Mouse (Mus musculus) E14TG2a.4 (cell line): ENCODE data around the gene Atp7b.

Experiments
- H3K27me3 ChIP-seq: 2 replicates; pipeline ENCODE4 v1.6.1; 2014; ENCODE audit warnings: low read length, control low read depth; ENCODE audit not compliant: insufficient read depth
- H3K36me3 ChIP-seq: 2 replicates; pipeline ENCODE4 v1.6.1; 2014; ENCODE audit warnings: low read length, control low read depth; ENCODE audit not compliant: insufficient read depth
- H3K4me1 ChIP-seq: replicated peaks from 2 replicates; pipeline ENCODE4 v1.6.1; 2014; ENCODE audit warnings: low read depth, low read length, control low read depth
- H3K4me3 ChIP-seq: replicated peaks from 2 replicates; pipeline ENCODE4 v1.5.1; 2014; ENCODE audit warnings: mild to moderate bottlenecking, low read length
- H3K9me3 ChIP-seq: 2 replicates; pipeline ENCODE4 v1.6.1; 2014; ENCODE audit warnings: low read length, control low read depth
- CTCF ChIP-seq: conservative IDR thresholded peaks from 2 replicates; pipeline ENCODE4 v1.5.1; 2014; ENCODE audit warnings: low read length
- NANOG ChIP-seq: IDR thresholded peaks from 2 replicates; pipeline ENCODE4 v1.6.1; 2014; ENCODE audit warnings: borderline replicate concordance, low read length, mixed read lengths
- POU5F1 ChIP-seq: IDR thresholded peaks from 2 replicates; pipeline ENCODE4 v1.6.1; 2014; ENCODE audit warnings: low read length, borderline replicate concordance

Gene Atp7b

DNA sequence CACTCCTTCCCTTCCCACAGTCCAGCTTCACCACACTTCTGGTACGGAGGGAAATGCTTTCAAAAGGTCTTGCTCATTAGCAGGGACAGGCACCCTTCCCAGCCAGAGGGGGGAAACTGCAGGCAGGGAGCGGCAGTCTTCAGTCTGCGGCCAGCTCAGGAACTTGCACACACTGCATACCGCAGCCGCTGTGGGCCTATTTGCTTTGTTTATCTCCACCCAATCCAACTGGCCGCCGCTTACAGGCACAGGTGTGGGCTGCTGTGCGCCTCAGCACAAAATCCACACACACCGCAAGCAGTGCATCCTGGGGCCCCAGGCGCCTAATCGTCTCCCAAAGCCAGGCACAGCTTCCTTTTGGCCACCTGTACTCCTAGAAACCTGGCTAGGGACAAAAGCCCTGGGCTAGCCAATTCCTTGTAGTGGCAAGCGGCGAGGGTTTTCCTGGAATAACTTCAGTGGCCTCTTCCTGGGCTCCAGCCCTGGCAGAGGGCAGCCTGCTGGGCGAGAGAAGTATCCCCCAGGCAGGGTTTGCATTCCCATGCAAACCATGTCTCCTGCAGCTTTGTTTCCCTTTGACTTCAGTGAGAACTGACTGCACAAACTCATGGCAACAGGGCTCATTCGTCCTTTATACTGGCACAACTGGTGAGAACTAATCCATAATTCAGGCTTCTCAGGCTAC lies 20.5 kb downstream of the Atp7b start:
- H3K4me1 ChIP-seq, result peaks cover 23% of the 10 kb centered on the region
- TF ChIP-seq POU5F1, result no peak
- no peak for TF ChIP-seq CTCF
- no peak for TF ChIP-seq NANOG

DNA sequence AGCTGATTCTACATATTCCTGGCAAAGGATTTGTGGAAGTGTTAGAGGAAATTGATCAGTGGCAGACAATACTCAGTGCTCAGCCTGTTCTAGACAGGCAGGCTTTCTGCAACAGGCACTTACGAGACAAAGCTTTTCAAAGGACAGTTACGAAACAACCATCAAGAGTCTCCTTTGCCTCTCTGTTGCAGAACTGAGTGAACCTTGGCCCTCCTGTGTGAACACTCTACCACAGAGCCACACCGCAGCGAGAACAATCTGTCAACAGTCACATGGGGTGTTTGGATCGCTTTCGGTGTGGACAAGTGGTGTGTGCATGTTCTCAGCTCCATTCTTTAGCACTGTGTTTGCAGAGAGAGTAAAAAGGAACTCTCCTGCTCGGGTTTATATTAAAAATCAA lies 23.1 kb downstream of the Atp7b start:
- no peaks in the 10 kb centered on the region for H3K9me3 ChIP-seq
- peaks cover 13% of the 10 kb centered on the region for H3K4me1 ChIP-seq
- TF ChIP-seq POU5F1 (no peak), CTCF (no peak), NANOG (no peak)
- H3K27me3 ChIP-seq, result peaks cover 16% of the 10 kb centered on the region
- H3K4me3 ChIP-seq, result no peak overlapping the region
- H3K36me3 ChIP-seq, result no peaks in the 10 kb centered on the region

More for the DNA sequence above, 20.5 kb downstream of the Atp7b start:
- H3K9me3 ChIP-seq, result no peaks in the 10 kb centered on the region
- peaks cover 16% of the 10 kb centered on the region for H3K27me3 ChIP-seq
- H3K36me3 ChIP-seq, result no peaks in the 10 kb centered on the region
- peak overlapping the region; percentile 67 for H3K4me3 ChIP-seq

DNA sequence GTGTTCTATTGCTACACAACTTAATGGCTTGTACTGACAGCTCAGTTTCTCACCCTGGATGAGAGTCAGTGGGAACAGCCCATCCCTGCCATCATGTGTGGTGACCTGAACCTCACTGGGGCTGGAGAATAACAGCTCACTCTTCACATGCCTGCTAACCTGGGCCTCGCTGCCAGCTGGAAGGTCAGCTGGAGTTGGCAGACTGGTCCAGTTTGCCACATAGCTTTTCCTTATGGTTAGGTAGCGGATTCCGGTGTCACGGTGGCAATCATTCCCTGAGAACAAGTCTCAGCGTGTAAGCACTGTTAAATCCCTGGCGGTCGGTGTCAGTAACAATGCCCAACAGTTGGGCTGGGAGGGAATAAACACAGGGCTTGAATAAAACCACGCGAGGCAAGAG lies 24.0 kb downstream of the Atp7b start:
- TF ChIP-seq CTCF, result no peak
- no peak for TF ChIP-seq NANOG
- no peak for TF ChIP-seq POU5F1
- Histone ChIP-seq H3K27me3 (peaks cover 16% of the 10 kb centered on the region), H3K36me3 (no peaks in the 10 kb centered on the region), H3K4me3 (no peak overlapping the region), H3K9me3 (no peaks in the 10 kb centered on the region), H3K4me1 (peaks cover 13% of the 10 kb centered on the region)

DNA sequence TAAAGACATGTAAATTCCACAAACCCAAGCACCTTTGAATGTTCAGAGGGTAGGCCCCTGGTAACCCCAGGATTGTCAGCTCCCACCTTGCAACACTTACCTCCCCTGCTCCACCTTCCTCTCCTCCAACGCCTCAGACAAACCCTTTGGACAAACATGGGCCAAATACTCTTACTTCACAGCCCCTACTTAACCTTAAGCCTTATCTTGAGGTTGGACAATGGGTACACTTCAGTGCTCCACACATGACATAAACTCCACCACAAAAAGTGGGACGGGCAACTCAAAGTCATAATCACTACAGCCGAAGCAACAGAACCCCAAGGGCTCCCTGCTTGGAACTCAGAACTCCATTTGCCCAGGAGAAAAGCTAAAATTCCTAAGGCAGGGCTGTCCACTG lies 29.1 kb downstream of the Atp7b start:
- 0 out of 2 replicates have a peak, but pooled peaks cover 3% of the 10 kb centered on the region for H3K27me3 ChIP-seq
- H3K9me3 ChIP-seq, result peaks cover 7% of the 10 kb centered on the region
- H3K36me3 ChIP-seq, result no peaks in the 10 kb centered on the region
- no peak overlapping the region for H3K4me3 ChIP-seq
- H3K4me1 ChIP-seq, result no peaks in the 10 kb centered on the region
- TF ChIP-seq CTCF (no peak), POU5F1 (no peak), NANOG (no peak)

DNA sequence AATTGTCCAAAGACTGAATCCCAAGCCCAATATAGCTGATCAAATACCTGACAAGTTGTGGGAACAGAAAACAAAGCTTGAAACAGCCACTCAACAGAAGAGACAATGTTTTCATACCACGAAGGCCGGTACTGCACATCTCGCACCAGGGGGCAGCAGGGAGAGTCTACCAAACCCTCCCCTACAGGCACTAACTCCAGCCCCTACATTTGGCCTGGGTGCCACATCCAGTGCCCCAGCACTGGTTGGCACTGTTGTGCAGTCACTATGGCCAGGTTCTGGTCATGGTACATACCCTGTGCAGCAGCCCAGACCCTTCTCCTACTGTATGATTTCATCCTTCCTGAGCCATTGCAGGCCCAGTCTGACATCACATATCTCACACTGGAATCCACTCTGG lies 31.1 kb downstream of the Atp7b start:
- Histone ChIP-seq H3K36me3 (no peaks in the 10 kb centered on the region), H3K27me3 (0 out of 2 replicates have a peak, but pooled peaks cover 4% of the 10 kb centered on the region), H3K4me3 (no peak overlapping the region), H3K9me3 (peaks cover 7% of the 10 kb centered on the region), H3K4me1 (no peaks in the 10 kb centered on the region)
- TF ChIP-seq POU5F1, result no peak
- 0 out of 2 replicates have a peak, but pooled peaks have one; percentile 11 for TF ChIP-seq CTCF

DNA sequence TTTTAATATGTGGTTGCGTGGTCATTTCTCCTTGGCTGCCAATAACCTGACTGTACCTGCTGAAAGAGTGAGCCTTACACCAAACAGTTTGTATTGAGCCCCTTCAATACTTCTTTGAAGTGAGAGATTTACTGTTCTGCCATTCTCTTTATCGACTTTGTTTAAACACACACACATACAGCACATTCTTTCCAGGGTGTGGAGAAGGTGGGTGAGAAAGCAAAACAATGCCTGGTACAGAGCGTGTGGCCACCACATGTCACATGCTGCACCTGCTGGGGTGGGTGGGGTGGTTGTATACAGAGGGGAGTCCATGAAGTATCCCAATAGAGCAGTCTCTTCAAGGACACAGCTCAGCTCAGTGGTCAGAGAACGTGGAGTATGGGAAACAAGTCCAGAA lies 34.9 kb downstream of the Atp7b start:
- Histone ChIP-seq H3K27me3 (0 out of 2 replicates have a peak, but pooled peaks cover 4% of the 10 kb centered on the region), H3K9me3 (peaks cover 7% of the 10 kb centered on the region), H3K4me1 (no peaks in the 10 kb centered on the region), H3K4me3 (no peak overlapping the region), H3K36me3 (no peaks in the 10 kb centered on the region)
- TF ChIP-seq POU5F1 (no peak), CTCF (no peak), NANOG (no peak)

DNA sequence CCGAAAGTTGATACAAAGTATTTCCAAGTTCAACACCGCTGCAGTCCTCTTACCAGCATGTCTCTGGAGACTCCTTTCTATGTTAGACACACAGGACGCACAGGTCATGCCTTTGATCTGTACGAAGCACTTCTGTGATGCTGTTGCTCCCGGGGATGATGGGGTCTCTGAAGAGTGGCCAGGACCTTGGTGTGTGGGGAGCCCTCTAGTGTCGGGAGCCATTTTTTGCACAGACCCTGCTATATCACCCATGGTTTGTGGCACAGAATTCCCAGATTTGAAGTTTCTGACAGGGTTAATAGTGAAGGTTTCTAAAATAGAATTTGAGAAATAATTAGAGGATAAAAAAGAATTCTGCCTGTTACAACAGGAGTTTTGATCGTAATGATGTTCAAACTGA lies 37.9 kb downstream of the Atp7b start:
- no peaks in the 10 kb centered on the region for H3K36me3 ChIP-seq
- 0 out of 2 replicates have a peak, but pooled peaks cover 4% of the 10 kb centered on the region for H3K27me3 ChIP-seq
- H3K9me3 ChIP-seq, result no peaks in the 10 kb centered on the region
- TF ChIP-seq NANOG, result no peak
- peak; percentile 34 for TF ChIP-seq CTCF
- no peak for TF ChIP-seq POU5F1
- no peaks in the 10 kb centered on the region for H3K4me1 ChIP-seq
- H3K4me3 ChIP-seq, result no peak overlapping the region

DNA sequence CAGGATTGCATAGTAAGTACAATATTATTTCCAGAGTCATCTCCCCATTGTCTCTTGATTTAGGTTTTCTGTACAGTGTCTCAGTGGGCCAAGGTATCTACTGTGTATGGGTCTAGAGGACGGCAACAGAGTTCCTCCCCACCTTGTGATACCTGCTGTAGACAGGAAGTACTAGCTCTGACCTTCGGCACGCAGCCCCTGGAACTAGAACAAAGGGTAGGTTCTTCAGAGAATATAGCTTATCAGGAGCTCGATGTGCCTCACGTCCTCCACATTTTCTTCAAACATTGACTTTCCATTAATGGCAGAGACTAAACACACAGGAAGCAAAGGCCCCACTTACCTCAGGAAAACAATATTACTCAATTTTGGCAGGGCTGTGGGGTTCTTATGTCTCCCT lies 40.6 kb downstream of the Atp7b start:
- Histone ChIP-seq H3K27me3 (peaks cover 10% of the 10 kb centered on the region), H3K9me3 (no peaks in the 10 kb centered on the region), H3K4me3 (no peak overlapping the region), H3K36me3 (no peaks in the 10 kb centered on the region), H3K4me1 (no peaks in the 10 kb centered on the region; the same call in 1 of the 2 replicates)
- TF ChIP-seq POU5F1, result no peak
- no peak for TF ChIP-seq NANOG
- no peak for TF ChIP-seq CTCF

DNA sequence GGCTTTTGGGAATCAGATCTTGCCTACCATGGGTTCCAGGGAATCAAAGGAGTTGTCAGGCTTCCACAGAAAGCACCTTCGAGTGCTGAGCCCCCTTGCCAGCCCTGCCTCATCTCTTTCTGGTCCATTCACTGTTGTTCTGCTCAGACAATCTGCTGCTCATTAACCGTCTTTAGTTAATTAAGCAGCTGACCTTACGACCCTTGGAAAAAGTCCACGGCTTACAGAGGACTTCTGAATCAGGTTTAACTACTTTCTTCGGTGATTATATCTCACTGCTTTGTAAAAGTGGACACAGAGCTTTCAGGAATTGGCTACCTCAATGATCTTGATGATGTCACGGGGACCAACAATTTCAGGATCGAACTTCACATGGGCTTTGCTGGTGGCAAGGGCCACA lies 42.4 kb downstream of the Atp7b start:
- Histone ChIP-seq H3K9me3 (no peaks in the 10 kb centered on the region), H3K27me3 (peaks cover 12% of the 10 kb centered on the region), H3K36me3 (no peaks in the 10 kb centered on the region), H3K4me1 (peaks cover 7% of the 10 kb centered on the region), H3K4me3 (no peak overlapping the region)
- TF ChIP-seq NANOG (no peak), POU5F1 (no peak), CTCF (no peak)
